Mouse (Mus musculus) induced T-regulatory cell, adult 2 months (primary cell): ENCODE results near the gene Ccnb2.

Experiments
- DNase-seq: peaks from one replicate; pipeline ENCODE4 v3.0.0-alpha.2; 2012; ENCODE audit warnings: low read depth

Ccnb2 gene

DNA sequence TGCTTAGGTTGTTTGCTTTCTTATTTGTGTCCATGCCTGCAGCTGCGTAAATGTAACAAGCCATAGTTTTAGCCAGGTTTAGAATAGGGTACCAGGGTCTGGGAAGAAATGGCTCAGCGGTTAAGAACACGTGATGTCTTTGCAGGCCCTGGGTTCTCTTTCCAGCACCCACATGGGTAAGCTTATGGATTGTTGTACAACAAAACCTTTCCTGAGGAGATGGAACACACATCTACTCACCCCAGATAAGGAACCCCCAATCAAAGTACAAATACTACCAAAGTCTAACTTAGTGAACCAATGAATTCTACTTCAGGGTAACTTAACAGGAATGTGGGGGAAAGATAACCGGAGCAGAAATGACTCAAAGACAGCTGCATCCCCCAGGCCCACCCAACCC lies 36.9 kb downstream of the Ccnb2 start:
- DNase-seq: no peak

- DNase-seq: no peak
These were observed 37.6 kb downstream of the Ccnb2 start for GRCm38 (mm10) chr9:70383750-70384149.

GRCm38 (mm10) chr9:70382091-70382490 lies 39.3 kb downstream of the Ccnb2 start:
- DNase-seq: no peak

- DNase-seq: peak; percentile 49
These were observed 41.6 kb downstream of the Ccnb2 start for GRCm38 (mm10) chr9:70379502-70380467.

GRCm38 (mm10) chr9:70371638-70372037 lies 49.7 kb downstream of the Ccnb2 start:
- DNase-seq: no peak

DNA sequence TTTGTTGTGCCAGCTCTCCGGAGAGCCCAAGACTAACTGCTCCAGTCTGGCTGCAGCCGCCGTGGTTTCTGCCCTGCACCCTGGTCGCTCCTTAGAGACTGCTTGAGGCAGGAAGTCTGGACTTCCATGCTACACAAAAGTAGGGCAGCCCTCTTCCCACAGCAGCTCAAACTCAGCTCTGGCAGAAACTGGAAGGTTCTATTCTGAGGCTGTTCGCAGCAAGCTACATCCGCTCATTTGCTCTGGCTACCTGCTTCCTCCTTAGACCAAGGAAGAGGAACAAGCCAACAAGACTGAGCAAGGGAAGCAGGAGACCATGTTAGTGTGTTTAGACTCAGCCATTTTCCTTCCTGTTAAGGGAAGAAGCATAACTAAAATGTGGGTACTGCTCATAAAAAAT lies 54.4 kb downstream of the Ccnb2 start:
- DNase-seq: no peak

GRCm38 (mm10) chr9:70365915-70366314 lies 55.4 kb downstream of the Ccnb2 start:
- DNase-seq: no peak

- DNase-seq: no peak
These were observed 56.6 kb downstream of the Ccnb2 start for GRCm38 (mm10) chr9:70364741-70365140.

- DNase-seq: no peak
These were observed 61.8 kb downstream of the Ccnb2 start for GRCm38 (mm10) chr9:70359402-70360131.
